Mouse (Mus musculus) T-helper 1 cell (primary cell): ENCODE data around the gene Llgl2.

Experiments used
- in situ Hi-C: fragments of 300-600 bp; cut with MboI, MseI; formaldehyde crosslinking; loops from one replicate; pipeline ENCODE4 v1.15.1; 2025; ENCODE audit warnings: high pct_unique_total_duplicates

Gene Llgl2

DNA sequence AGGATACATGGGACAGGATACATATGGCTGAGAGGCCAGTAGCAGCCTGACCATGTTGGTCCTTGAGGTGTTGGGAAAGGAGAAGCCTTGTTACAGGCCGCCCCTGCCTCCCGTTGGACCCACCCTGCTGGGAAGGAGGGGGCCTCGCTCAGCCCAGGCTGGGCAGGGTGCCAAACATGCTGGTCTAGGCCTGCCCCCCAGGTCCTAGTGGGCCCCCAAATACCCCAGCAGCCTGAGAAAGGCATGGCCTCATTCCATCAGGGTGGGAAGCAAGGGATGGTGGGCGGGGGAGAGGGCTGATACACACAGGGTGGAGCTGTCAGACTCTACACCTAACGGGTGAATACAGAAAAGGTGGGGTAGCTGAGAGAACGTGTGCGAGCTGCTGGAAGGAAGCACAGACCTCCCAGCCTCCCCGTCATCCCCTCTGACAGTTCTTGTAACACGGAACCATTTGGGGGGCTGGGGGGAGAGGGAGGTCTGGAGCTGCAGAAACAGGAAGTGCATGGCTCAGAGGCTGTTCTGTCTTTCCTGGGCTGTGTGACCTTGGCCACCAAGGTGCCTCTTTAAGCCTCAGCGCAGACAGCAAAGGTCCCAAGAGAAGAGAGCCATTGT is 15.0 kb upstream of the Llgl2 start:
- in situ Hi-C loops = no loop called here

DNA sequence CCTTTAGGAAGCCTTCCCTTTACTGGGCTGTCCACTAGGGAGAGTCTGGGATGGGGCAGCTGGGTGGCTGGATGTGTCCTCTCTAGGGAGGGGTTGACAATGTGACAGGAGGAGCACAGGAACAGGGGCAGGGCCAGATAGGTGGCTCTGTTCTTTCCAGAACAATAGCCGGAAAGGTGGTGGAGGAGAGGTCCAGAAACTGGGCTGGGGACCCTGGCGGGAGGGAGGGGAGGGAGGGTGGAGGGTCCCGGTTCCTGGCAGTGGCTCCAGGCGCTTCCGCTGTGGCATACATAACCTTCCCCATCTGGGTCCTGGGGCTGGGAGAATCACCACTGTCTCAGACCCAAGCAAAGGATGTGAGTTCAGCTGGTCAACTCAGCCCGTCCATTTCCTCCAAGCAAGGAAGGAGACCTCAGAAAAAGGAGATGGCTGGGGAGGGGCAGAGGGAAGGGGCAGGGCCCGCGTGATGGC is 14.5 kb upstream of the Llgl2 start:
- in situ Hi-C loops = no loop called here

DNA sequence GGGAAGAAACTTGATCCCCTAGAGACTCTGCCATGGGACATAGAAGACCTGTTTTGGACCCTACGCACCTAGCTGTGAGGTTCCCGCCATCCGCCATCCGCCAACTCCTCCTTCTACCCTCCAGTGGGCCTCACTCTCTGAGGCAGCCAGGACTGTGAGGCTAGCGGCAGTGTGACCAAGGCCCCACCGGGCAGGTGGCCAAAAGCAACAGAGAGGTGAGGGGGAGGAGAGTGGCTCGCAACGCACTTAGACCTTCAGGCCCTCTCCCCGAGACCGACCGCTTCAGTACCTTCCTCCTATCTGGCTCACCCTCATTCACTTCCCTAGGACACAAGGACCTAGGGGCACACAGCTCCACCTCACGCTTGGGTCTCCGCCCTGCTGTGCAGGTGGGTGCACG is 13.5 kb upstream of the Llgl2 start:
- in situ Hi-C loops = loop anchor here (5.0 kb wide), 2 partner anchors 88 to 163 kb away; no protein-coding TSS in a partner anchor

DNA sequence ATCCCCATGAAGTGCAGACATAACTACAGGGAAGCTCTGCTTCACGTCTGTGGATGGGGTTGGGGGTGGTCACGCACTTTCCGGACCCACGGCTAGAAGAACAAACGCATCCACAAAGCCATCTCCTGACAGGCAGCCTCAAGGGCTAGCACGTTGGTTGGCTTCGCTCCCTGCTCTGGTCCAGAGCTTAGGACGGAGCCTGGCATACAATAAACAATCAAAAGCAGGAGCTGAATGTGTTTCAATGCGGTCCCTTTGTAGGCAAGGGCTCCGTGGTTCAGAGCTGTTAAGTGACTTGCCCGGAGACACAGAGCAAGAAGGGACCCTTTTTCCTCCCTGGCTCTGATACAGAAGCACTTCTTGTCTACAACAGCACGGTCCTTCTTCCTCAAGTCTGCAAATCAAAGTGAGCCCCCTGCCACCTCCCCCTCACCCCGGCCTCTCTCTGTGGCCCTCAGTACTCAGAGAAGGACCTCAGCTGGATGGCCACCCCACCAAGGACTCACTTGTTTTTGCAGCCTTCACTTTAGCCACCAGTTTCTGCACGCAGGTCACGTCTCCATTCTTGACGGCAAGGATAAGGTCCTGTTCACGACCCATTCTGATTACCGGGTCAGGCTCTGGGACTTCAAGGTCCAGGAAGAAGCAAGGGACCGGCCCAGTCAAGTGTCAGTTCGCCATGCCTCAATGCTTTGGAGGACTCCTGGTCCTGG is 12.3 kb upstream of the Llgl2 start:
- in situ Hi-C loops = loop anchor here (5.0 kb wide), 2 partner anchors 89 to 164 kb away; no protein-coding TSS in a partner anchor

DNA sequence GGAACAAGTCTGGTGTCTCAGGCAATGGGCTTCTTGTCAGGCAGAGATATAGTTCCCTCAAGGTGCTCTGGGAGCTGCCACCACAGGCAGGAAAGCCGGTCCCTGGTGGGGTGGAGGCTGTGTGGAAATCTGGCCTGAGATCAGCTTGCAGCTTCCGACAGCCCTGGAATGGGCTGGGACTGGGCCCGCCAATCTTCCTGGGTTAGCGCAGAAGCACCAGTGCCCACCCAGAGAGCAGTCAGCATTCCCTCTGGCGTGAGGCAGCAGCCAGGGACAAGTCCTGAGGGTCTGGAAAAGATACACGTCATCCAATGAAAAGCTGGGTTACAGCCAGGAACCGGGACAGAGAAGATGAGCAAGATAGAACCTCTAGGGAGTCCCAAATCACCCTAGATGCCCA is 11.8 kb upstream of the Llgl2 start:
- in situ Hi-C loops = loop anchor here (5.0 kb wide), 2 partner anchors 90 to 165 kb away; no protein-coding TSS in a partner anchor

DNA sequence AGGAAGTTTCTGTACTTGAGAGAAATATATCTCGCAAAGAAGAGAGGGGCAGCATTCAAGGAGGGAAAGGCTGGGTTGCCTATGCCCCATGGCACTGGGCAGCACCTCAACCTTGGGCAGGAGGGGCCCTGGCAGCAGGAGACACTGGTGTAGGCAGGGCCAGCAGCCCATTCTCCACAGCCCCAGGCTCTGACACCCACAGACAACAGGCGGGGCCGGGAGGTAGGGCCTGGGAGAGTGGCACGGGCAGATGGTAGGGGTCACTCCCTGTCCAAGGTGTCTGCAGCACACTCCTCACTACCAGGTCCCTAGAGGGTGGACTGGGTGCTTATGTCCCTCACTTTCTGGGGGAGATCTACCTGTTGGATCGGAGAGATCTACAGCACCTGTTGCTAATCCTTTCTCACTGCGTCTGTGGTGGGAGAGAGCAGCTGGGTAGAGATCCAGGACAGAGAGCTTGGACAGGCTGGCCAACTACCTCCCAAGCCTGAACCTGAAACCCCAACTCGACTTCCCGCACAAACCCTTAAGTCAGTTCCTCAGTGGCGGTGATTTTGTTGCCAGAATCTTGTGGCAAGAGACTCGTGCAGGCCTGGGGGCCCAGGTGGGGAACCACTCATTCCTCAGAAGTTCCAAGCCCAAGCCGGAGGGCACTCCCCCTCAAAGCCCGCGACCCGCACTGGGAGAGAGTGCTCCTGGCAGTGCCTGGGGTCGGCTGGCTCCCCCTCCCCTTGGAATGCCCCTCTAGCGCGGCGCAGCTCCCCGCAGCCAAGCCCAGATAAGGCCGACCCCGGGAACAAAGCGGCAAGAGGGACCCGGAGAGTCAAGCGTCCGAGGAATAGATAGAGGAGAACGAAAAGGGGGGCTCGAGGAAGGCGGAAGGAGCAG is 11.1 kb upstream of the Llgl2 start:
- in situ Hi-C loops = loop anchor here (5.0 kb wide), 2 partner anchors 90 to 165 kb away; no protein-coding TSS in a partner anchor

DNA sequence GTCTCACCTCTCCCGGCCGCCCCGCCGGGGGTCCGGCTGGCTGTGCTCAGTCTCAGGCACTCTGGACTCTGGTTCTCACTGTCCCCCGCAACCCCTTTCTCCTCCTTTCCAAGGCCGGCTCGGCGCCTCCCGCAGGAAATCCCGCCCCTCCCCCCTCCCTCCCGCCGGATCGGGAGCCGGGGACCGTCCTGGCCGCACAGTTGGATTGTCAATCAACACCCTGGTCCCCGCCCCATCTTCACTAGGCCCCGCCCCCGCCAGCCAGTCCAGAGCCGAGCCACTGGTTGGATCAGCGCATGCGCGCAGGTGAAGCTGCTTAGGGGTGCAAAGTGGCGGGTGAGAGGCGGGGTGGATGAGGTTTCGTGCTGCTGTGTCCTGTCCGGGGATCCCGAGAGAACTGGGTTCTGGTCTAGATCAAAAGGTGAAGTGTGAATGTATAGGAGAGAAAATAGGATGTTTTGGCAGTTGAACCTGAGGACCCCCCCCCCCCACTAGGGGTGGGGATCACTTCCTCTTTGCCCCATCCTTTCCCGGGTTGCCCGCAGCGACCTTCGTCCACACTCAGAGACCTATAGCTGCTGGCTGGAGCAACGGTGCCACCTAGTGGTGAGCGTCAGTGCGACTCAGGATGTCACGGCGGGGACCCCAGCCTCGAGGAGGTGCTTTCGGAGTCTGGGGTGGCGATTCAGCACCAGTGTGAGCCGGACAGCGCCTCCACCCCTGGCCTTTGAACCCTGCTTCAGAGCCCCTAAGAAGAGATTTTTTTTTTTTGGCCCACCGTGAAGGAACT is 10.1 kb upstream of the Llgl2 start, which contains the start of gene Caskin2:
Caskin2 (minus strand) TSS at position 133 of the 790 bp plus-strand sequence.
- in situ Hi-C loops = loop anchor here (5.0 kb wide), 2 partner anchors 91 to 166 kb away; no protein-coding TSS in a partner anchor

DNA sequence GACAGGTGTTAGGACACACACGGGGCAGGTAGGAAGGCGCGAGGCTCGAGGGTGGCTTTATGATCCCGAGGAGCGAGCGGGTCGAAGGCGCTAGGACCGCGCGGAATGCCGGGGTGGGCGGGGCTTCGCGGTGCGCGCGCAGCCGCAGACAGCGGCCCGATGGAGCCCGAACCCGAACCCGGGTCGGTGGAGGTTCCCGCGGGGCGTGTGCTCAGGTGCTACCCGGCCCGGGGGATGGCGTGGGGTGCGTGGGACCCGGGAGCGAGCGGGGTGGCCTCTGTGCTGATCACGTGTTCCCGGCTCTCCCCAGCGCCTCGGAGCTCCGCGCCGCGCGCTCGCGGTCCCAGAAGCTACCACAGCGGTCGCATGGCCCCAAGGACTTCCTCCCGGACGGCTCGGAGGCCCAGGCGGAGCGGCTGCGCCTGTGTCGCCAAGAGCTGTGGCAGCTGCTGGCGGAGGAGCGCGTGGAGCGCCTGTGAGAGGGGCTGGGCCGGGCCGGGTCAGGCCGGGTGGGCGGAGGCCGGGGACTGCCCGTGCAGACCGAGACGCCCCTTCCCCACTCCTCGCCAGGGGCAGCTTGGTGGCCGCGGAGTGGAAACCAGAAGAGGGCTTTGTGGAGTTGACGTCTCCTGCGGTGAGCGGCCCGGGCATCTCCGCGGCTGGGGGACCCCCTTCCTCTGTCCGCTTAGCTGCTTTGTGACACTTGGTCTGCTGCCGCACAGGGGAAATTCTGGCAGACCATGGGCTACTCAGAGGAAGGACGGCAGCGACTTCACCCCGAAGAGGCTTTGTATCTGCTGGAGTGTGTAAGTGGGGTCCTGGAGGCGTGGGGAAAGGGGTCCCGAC is 9.0 kb upstream of the Llgl2 start, which contains the start of gene Tsen54:
Tsen54 (plus strand) TSS at position 120 of the 846 bp plus-strand sequence.
- in situ Hi-C loops = loop anchor here (5.0 kb wide), 2 partner anchors 93 to 168 kb away; no protein-coding TSS in a partner anchor

DNA sequence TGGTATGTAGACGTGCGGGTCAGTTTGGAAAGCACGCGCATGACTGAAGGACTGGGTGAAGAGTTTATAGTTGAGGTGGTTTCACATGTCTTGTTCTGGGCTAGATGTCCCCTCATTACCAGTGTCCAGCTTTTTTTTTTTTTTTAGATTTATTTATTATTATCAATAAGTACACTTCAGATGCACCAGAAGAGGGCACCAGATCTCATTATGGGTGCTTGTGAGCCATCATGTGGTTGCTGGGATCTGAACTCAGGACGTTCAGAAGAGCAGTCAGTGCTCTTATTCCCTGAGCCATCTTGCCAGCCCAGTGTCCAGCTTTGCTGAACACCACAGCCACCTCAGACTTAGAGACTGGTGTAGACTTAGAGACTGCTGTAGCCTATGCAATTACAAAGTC is 6.5 kb upstream of the Llgl2 start:
- in situ Hi-C loops = no loop called here

DNA sequence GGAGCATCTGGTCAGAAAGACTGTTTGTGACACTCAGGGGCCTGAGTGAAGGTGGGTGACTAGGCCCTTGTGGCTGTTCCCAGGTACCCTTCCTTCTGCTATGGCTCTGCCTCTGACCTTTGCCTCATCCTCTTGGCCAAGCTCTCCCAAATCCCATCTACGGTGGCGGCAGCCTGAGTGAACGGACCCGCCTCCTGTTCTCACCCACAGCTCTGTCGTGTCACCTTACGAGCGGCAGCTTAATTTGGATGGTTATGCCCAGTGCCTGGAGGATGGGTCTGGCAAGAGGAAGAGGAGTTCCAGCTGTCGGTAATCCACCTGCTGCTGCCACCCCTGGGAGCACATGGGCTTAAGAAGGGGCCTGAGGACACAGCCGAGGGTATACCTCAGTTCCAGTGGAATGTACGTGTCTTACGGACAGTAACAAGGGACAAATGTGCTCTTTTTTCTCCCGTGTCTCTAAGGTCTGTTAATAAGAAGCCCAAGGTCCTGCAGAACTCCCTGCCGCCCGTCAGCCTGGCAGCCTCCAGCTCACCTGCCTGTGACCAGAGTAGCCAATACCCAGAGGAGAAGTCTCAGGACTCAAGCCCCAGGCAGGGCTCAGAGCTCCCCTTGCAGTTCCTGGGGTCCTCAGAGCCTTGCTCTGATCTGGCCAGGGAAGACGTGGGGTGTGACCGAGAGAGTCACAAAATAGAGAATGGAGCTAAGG is 3.8 kb upstream of the Llgl2 start:
- in situ Hi-C loops = no loop called here

DNA sequence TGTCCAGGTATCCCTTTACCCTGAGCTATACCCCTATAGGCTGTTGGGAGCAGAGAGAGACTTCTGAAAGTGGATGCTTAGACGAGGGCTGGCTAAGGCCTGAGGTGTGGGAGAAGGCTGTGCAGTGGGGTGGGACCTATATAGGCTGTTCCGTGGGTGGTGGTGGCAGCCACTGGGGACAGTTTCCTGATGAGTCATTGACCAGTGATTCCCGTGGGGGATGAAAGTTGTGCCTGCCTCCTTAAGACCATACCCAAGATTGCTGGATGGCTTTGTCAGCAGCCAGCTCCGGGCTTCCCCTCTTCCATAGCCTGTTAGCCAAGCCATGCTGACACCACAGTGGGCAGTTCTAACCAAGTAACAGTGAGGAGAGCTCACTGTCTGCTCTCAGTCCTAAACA is 2.8 kb upstream of the Llgl2 start:
- in situ Hi-C loops = no loop called here

DNA sequence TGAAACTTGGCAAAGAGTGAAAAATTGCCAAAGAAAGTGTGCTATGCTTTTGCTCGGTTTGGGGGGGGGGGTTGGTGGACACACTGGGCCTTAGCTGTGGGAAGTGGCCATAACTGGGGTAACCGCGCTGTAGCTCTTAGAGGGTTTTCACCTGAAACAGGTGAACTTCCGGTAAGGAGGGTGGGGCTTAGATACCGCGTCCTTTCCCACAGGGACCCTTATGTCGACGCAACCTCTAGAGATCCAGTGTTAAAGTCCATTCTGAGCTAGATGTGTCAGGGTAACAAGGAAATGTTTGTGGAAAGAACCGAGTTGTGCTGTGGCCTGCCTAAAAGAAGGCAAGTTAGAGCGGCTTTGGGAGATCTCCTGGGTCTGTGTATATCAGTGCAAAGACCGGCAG is 964 bp downstream of the Llgl2 start:
- in situ Hi-C loops = no loop called here

DNA sequence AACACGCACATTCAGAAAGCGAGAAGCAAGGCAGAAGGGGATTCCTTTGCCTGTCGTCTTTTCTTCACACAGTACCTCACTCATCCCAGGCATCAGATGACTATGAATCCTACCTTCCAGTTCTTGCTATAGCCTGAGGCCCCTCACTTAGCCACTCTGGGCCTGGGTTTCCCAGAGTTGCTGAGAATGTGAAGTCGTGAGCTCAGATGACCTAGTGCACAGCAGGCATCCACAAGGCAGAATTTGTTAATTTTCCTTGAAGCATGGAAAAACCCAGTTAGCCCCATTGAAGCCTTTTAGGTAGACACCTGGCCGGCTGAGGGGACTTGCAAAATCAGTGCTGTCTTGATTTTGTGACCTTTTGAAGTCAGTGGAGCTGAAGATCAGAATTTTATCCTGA is 2.6 kb downstream of the Llgl2 start:
- in situ Hi-C loops = no loop called here

DNA sequence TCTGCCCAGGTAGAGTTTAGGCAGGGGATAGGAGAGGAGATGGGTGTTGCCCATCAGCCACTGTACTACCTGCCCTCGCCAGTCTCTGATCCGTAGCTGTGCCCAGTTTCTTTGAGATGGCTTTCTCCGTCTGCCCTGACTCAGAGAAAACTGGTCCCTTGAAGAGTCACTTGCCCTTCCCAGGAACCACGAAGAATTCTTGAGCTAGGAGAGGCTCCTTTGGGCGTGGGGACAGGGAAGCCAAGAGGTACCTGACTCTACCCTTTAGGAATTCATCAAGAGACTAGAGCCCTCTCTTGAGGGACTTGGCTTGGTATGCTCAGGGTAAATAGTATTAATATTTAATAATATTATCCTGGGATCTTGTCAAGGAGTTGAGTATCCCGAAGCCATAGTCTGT is 3.8 kb downstream of the Llgl2 start:
- in situ Hi-C loops = no loop called here

DNA sequence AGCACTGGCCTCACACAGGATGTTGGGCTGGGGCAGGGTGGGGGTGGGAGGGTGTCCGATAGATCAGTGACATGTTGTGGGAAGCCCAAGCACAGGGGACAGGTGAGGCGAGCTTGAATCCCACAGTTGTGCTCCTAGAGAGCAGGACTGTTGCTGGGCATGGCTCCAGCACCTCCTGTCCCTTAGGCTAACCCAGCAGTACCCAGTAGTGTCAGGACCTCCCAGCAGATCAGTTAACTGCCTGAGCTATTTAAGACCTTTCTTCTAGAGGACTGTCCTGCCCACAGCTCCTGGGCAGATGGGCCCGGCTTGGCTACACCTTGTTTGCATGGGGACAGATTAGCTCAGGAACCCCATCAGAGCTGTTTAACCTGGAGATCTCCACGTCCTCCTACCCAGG is 5.2 kb downstream of the Llgl2 start:
- in situ Hi-C loops = no loop called here

DNA sequence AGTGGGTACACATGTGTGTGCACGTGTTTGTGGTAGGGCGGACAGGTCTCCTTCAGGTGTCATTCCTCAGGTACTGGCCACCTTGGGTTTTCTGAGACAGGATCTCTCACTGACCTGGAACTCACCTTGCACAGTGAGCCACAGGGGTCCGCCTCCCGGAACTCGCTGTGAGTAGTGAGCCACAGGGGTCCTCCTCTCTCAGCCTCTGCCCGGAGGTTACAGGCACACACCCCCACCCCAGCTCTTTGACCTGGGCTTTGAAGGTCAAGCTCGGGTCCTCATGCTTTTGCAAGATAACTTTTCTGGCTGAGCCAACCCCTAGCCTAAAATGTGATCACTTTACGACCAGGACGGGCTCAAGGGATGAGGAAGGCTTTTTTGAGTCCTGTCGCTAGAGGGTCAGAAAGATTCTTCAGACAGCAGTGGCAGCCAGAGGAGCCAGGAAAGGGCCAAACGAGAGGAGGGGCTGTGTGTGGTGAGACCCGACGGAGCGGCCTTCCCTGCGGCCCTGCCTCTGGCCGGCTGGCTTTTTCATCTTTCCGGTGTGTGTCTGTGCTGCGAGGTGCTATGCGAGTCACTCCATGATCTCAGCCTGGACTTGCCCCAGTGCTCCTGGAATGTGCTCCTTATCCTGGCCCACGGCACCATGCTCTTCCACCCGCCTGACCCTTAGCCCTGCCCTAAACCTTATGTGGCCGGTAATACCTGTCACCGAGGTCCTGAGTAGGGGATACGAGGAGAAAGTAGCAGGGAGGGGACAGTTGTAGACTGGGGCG is 6.9 kb downstream of the Llgl2 start:
- in situ Hi-C loops = no loop called here

DNA sequence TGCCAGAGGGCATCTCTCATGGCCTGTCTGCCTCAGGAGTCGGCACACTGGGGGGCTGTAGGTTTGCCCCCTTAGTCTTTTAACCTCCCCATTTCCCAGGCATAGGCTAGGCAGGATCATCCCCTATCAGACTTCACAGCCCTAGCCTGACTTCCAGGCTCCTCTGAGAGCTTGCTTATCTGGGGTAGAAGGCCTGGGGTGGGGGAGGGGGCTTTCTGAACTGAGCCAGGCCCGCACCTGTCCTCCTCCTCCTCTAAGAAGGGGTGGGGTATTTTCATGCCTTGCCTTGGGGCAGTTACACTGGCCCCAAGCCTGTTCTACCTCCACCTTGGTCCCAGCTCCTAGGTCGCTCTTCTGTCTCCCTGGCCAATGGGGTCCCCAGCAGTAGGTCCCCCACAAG is 7.7 kb downstream of the Llgl2 start:
- in situ Hi-C loops = no loop called here

DNA sequence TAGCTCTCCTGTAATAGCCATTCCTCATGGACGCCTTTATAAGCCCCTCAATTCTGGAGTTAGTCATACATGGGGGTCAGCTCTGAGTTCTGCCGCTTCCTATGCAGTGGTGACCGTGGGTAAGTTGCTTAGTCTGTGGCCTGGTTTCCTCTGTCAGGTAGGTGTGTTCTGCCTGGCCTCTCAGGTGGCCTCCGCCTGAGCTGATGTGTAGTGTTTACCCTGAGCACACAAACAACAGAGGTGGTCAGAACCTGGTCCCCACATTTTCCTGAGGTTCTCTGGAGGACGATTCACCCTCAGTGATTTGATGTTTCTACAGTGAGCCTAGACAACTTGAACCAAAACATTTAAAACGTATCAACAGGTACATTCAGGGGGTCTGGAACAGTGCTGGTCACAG is 8.2 kb downstream of the Llgl2 start:
- in situ Hi-C loops = no loop called here

DNA sequence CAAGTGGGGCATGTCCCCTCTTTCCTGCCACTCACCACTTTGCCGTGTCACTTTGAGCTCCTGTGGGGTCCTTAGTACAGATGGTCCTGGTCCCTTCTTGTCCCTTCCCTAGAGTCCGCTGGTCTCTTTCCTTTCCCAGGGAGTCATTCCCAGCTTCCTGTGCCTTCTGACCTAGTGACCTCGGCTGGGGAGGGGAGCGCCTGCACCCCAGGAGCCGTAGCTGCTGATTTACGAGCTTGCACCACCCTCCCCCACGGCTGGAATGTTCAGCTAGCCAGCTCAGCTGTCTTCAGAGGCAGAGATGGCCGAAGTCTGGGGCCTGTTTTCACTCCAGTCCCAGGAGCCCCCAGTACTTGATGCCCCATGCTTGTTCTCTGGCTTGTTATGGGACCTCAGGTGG is 8.7 kb downstream of the Llgl2 start:
- in situ Hi-C loops = no loop called here
